In the genomic region with DNA sequence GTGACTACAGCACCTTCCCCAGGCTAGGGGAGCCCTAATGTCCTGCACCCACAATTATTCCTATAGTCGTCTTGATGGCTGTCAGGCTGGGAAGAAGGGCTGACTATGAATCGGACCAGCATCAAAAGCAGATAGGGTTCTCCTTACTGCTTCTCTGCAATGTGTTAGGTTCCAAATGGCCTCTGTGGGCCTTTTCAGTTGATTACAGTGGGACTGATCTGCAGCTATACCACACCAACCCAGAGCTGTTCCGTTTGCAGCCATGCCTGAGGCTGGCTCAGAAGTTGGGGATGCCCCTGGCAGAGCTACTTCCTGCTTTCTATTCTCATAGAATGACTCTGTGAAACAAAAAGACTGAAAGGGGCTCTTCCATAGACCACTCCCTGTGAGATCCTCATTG, we compare ENCODE assay signal across 17 mouse cellular contexts. TPM values are rescaled to one million over a fixed set of nuclear protein-coding genes. Genes with fewer than 3 reads are reported as not detected.
"Had no signal": no experiment of that assay in that cellular context is flagged by ENCODE, and none has a peak within 500 bp of the region (broad histone marks: within the 10 kb centered on the region; RNA-seq: fewer than 3 reads in every experiment).

No protein-coding gene starts in this region.

RNA-seq across cellular contexts. Expression of gene 4930467E23Rik, which starts 53.4 kb away (rescaled TPM):
- total RNA-seq: left cerebral cortex, postnatal 4 days; monocyte, adult 5-6 weeks; neutrophil, adult 5-6 weeks had no signal
- polyA plus RNA-seq: kidney, embryonic 16.5 days; limb, embryonic 12.5 days; limb, embryonic 15.5 days; liver, embryonic 11.5 days; liver, embryonic 14.5 days; liver, postnatal 0 days; lung, embryonic 14.5 days; midbrain, embryonic 10.5 days; midbrain, embryonic 13.5 days; midbrain, embryonic 16.5 days; myocyte; neural tube, embryonic 13.5 days; stomach, embryonic 16.5 days; urinary bladder, adult 2 months had no signal
